Mouse (Mus musculus): Measurements from ENCODE around the gene Lsm7.

DNA sequence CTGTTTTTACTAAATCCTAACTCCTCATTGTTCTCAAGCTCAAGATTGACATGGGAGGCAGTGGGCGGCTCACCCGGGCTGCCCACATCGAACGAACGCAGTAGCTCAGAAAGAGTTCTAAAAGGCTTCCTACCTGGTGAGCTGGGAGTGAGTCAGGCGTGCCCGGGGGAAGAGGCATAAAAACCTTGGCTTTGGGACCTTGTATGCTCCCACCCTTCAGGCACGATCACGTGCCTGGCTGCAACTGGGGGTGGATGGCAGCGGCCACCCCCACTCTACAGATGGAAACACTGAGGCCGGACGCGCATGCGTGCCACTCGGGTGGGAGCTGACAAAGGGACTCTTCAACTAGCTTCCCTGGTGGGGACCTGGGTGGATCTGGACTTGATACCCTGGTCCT is 12.7 kb downstream of the Lsm7 start:
- TF ChIP-seq CTCF (IDR thresholded peaks at IDR 0.05) (no peak), EP300 (IDR thresholded peaks at IDR 0.05) (no peak)
